Mouse (Mus musculus) kidney, postnatal 14 days (tissue): Measurements from ENCODE around the gene Brinp2.

Experiments used
- DNase-seq: peaks from one replicate; pipeline ENCODE4 v3.0.0; 2022; ENCODE audit warnings: mixed read lengths

Brinp2 gene

DNA sequence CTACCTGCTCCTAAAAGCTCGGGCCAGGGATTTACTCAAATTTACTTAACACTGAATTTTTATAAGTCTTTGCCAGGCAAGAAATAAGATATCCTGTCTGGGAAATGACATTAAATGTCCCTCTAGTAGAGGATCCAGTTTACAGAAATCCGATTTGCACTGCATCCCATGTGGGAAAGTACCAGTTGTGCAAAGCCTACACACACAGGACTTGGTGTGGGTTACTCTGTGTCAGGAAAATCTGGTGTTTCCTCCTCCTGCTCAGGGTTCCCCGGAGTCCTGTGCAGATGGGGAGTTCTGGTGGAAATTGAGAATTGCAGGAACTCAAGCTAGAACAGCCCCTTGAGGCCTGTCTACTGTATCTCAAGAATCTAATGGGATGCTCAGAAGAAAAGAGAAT lies 70.9 kb downstream of the Brinp2 start:
- DNase-seq, result no peak

DNA sequence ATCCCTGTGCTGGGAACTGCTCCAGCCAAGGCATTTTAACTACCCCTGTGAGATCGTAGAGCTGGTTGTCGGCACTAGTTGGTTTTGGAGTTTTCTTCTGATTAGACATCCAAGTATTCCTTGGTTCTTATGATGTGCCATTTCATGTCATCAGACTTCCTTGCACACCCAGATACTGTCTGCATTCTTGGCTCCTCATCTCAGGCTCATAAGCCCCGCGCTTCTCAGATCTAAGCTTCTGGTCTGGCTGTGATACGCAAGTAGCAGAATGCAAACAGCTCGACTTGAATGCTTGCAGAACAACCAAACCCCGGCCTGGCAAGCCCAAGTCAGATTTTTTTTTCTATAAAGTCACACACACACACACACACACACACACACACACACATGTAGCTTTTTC lies 72.3 kb downstream of the Brinp2 start:
- DNase-seq, result no peak

DNA sequence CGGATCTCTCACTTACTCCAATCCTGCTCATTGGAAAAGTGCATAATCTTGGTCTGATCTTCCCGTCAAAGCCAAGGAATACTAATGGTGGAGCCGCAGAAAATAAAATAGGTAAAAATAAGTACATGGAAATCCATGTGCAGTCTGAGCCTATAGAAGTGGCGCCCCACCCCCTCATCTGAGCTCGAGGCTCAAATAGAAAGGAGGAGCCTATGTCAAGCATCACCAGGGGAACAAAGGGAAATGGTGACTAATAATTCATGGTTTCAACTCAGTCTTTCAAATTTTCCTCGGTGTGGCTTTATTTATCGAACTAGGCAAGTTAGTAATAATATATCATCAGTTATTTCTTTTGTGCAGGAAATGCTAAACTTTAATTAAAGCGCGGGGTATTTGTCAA lies 84.1 kb downstream of the Brinp2 start:
- no peak for DNase-seq

DNA sequence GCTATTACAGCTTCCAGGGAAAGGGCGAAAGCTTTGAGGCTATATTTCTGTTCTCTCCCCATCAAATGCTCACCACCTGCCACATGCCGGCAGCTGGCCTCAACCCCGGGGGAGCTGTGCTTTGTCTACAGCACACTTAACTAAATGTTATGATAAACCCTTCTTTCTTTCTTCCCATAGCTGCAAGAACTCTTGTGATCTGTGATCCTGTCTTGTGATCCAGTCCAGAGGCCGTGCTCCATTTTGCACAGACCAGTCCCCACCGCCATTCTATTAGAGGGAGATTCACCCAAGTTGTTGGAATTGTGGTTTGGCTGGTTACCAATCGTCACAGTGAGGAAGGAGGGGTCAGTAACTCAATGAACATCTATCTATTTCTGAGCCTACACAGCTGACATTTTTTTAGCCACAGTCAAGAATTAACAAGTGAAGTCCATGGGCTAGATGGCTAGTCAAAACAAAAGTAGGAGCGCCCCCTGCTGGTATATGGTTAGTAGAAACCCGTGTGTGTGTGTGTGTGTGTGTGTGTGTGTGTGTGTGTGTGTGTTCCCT lies 89.0 kb downstream of the Brinp2 start:
- peak; percentile 38 for DNase-seq

DNA sequence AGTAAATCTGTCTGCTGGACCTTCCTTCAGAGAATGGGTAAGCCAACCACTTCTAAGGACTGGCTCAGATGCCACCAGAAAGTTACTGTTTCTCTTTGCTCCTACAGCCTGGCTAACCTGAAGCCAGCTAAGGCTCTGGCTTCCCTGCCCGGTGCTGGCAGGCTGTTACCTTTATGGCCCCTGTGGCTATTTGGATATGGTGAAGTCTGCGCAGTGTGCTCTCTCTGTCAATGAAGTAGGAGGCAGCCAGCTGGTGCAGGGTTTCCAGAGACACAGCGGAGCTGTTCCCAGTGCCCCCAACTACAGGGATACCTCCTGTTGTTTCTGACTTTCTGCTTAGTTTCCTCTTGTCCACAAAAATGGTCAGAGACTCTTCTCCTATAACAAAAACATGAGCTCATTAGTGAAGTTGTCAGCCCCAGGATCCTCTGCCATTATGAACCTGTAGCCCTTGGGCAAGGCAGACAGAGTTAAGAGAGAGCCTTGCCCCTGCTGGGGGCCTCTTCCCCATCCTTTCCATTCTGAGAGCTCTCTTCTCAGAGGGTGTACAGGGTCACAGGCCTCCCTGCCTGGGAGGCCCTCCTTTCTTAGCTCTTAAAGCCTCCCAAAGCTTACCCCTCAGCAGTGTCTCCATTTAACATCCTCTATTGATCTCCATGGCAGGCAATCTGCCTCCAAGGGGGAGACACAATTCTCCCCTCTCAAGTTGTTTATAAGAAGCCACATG lies 89.7 kb downstream of the Brinp2 start:
- no peak for DNase-seq

DNA sequence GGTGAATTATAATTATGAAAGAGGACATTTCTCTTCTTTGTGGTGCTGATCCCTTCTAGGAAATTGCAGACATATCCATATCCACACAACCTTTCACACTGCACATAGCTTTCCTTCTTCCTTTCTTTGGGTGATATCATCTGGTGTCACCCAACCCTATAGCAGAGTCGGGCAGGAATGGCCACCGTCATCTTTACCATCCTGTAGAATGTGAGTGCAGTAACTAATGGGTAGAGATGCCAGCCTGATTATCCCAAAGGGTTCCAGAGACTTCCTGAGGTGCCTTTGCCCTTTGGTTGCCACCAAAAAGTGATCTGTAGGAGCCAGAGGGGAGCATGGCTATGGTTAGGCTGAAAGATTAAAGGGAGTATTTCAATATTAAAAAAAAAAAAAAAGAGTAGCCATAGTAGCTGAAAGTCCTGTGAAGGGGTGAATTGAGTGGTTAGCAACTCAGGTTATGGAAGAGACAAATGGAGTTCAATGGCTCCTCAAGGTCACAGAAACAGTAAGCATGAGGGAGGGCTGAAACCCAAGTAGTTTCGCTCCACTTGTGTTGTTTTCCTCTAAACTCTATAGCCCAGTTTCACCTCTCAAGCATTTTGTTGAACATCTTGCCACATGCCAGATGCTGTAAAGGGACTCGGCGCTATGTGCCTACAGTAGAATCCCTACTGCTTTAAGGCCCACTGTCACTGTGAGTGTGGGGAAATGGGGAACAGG lies 96.5 kb downstream of the Brinp2 start:
- no peak for DNase-seq

DNA sequence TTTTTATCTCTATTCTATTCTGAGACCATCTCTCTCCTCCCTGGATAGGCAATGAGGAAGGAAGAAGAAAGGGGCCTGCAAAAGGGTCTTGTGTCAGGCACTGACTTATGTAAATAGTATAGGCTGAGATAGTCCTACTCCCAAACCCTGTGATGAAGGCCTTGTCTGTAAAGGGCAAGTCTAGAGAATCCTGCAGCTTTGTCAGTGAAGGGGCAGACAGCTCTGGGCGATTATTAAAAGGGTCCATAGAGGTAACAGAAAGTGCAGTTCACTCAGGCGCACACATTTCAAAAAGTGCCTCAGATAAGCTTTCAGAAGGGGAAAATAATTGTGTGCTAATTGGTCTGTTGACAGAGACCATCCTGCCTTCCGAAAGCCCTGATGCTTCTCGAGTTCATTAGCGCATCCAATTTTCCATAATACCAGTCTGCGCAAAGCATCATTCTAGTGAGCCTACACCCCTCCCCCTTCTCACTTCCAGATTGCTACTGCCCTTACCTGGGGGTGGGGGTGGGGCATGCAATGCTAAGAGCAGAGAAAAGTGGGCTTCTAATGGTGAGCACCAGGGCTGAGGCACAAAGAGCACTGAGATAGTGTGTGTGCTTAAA lies 97.3 kb downstream of the Brinp2 start:
- no peak for DNase-seq

DNA sequence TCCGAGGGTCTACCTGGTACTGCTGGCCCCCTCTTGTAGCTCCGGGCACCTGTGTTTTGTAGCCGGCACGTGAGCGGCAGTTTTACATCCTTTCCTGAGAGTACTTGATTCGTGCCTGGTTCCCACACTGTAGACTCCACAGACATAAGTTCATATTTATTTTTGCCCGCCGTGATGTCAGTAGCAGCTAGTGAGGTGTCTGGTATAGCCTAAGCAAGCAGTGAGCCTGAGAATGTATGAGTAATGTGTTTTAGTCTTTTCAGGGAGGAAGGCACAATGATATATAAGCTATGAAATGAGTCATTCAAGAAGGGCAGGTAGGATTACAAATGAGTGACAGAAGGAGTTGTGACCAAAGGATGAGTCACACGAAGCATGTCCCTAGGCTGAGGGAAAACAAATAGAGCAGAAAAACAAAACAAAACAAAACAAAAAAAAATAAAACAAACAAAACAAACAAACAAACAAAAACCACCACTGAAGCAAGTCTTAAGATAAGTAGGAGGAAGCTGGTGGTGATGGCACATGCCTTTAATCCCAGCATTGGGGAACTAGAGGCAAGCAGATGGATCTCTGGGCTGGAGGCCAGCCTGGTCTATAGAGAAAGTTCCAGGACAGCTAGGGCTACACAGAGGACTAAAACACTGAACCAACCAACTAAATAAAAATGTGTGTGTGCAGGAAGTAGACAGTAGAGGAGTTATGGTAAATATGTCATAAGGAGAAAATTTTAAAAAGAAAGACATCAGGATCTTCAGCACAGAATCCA lies 100.0 kb downstream of the Brinp2 start:
- DNase-seq, result no peak

DNA sequence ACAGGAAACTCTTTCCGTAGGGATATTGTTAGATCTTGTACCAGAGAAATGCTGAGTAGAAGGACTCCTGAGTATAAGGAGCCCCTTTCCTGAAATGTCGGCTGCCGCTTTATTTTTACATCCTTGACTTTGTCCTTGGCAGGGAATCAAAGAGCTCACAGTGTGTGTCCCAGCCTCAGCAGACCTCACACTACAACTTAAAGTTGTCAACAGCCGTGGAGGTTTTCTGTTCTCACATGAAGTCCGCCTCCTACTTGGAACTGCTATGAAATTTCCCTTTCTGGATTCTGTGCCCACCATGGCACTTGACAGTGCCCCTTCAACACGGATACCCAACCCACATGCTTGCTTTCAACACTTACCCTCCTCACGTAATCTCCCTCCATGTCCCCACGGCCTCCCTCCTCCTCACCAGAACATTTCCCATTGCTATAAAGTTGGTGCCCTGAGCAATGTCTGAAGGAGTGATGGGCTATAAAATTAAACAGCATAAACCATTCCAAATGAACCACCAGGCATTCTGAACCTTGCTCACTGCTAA lies 103.4 kb downstream of the Brinp2 start:
- DNase-seq, result no peak

DNA sequence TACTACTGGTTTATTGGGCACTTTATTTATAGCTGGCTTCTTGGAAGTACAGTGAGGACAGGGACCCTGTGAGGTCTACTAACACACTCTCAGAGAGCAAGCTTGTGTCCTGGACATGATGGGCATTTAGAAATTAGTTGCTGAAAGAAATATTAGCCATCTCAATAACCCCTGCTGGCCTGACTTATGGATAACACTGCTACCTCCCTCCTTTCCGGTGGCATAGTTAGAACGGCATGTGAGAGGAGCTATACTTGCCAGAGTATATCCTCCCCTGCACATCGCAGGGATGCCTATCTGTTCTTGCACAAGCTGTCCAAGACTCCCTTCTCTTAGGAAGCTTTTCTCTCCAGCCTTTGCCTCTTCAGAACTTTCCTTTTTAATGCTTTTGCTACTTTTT lies 107.9 kb downstream of the Brinp2 start:
- DNase-seq, result no peak

DNA sequence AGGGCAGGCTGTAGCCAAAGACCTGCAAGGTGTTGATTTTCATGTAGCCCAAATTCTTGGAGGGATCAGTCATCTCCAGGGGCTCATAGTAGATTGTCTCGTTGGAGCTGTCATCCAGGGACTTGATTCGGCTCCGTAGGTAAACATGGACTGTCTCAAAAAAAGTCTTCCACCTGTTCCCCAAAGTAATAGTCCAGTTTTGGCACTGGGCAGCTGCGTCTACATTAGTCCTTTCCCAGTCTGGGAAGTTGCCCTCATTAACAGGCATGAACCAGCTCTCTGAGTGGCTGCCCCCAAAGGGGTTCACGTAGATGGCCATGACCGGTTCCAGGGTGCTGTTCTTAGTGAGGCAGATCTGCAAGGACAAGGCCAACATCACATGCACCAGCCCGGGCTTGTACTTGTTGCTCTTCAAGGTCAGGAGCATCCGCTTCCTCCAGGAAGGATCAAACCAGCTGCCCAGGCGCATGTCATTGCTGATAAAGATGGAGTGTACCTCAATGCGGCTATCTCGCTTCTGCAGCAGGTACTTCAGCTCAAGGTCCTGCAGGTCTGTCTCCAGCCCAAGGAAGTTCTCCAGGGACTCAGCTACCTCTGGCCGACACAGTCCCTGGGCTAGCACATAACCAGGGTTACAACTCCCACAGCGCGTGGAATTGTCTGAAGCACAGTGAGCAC lies 109.5 kb downstream of the Brinp2 start:
- DNase-seq, result no peak

DNA sequence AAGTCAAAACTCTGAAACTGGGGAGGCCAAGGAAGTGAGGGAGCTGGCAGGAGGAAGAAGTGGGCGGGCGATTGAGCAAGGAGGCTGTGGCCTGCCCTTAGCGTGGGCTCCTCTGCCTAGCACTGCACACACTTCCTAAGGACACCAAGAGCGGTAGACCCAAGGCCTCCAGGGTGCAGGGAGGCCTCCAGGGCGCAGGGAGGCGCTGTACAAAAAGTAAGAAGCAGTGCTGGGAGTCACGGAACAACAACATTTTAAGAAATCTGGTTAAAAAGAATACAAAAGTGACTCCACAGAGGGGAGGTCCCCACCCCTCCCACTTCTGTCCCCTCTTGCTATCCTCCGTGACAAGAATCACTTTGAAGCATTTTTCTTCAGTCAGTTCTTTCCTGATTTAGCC lies 110.6 kb downstream of the Brinp2 start:
- DNase-seq, result no peak

DNA sequence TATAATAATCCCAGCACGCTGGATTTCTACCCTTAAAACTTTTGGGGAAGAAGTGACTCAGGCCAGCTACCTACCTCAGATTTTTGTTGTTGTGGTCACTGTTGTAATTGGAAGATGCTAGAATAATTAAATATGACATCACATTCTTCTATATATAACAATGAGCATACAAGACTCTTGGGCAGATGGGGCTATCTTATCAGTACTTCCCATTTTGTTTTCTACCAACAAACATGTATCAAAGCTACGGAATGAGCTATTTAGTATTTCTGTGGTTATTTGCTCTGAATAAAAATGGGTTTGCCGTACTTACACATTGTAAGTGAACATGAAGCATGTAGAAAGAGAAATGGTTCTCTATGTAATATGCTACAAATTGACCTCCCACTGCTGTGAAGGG lies 112.1 kb downstream of the Brinp2 start:
- no peak for DNase-seq

DNA sequence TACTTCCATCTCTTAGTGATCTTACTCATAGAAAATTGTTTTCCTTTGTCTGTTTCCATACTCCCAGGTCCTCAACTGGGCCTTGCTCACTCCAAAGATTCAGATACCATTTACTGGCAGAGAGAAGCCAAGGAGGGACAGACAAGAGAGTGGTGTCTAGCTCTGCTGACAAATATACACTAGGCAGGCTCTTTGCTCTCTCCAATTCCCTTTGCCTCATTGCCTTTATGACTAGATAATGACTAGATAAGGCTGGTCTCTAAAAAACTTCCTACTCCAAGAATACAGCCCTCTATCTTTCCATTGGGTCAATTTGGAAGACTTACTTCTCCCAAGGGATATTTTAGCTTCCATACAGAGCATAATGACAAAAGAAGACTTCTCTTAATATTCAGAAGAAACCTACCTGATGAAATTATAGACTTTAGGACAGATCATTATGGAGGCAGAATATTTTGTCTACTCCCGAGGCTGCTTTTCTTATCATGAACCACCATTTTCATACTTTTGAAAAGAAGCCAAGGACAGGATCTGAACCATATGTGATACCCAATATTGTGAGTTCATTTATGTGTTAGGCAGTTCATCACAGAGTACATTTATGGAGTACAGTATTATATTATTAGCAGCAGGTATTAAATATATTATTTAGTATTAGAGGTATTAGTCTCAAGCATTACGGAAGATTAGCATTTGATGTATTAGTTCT lies 114.1 kb downstream of the Brinp2 start:
- no peak for DNase-seq

DNA sequence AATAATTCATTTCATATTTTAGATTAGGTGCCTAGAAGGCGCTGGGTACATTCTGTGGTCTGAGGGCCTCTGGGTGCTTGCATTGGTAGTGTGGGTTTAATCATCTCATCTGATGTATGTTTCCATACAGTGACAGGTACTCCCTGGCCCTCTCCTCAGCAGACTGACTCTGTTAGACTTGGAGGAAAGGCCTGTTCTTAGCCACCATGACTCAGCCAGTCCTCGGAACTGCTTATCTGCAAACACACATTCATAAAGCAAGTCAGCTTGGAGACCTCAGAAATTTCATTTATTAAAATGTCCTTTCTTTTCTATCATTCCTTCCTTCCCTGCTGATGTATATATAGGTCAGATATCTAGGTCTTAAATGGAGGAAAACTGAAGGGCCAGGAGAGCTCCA lies 116.3 kb downstream of the Brinp2 start:
- no peak for DNase-seq

DNA sequence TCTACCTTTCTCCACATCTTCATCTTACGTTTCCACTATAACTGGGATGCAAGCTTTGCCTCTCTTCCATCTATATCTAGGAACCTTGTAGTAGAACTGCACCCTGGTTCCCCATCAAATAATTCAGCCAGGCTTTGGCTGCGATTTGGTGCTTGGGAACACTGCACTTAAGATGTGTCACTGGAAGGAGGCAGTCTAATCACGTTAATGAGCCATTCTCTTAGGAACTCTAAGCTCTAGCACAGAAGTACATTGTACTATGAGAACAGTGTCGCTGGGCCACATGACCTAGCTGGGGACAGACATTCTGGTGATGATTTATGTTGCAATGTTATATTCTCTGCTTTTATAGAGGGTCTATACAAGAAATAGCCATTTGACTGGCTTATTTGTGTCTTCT lies 117.4 kb downstream of the Brinp2 start:
- DNase-seq, result no peak

DNA sequence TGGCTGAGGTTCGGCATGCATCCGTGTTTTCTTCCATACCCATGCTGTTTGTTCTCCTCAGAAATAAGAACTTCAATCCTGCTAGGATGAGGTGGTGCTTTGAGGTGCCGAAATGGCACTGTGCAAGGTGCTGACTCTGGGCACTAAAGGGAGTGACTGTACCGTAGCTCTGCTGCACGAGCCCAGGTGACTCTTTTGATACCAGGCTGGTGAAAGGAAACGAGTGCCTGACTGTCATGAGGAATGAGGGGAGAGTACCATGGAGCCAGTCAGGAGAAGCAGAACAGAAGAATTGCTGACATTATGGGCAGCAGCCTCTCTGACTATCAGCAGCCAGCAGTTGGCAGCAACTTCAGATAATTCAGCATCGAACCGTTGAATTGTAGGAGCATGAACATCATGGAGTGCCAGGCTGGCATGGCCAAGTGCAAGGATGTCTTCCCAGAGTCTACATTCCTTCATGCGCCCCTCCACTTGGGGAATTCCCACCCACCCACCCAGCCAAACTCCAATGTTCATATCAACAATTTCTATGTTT lies 127.4 kb downstream of the Brinp2 start:
- DNase-seq, result no peak

DNA sequence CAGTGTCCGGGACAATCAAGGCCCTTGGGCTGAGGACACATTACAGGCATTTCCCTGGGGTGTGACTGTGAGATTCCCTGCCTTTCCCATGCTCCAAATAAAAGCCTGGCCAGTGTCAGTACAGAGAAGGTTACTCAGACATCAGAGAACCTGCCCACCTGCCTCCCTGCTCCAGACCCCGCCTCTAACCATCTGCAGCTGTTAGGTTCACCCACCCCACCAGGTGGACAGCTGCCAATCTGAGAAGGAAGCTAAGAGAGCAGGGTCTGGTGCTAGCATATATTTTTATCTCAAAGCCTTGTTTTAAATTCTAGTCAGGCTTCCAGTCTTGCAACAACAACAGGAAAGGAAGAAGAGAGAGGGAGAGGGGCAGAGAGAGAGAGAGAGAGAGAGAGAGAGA lies 128.9 kb downstream of the Brinp2 start:
- DNase-seq, result no peak

DNA sequence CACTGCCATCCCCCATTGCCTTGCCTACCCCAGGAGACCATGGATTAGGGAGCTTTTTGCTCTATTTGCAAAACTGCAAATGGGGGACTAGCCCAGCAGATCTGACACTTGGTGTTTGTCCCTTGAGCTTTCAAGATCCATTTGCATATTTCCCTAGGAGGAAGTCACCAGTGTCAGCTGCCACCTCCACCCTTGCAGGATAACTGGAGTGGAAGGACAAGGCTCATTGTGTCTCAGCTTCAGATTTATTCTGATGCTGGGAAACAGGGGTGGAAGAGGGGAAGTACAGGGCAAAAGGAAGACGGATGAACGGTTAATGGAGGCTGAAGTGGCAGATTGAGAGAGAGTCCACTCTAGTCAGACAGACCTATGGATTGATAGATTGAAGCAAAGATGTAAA lies 129.4 kb downstream of the Brinp2 start:
- DNase-seq, result no peak

DNA sequence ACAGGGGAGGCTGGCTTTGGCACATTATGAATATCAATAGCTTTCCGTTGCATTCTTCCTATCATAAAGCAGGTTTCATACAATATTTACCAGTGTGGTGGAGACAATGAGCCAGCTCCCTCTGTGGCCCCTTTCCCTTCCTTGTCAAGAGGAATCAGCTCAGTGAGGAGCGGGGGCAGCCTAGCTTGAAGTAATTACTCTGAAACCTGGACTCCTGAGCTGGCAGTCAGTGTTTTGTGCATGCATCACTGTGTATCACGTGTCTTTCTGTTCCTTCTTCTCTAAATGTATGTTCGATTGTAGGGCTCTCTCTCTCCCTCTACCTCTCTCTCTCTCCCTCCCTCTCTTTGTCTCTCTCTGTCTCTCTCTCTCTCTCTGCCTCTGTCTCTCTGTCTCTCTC lies 135.1 kb downstream of the Brinp2 start:
- no peak for DNase-seq

DNA sequence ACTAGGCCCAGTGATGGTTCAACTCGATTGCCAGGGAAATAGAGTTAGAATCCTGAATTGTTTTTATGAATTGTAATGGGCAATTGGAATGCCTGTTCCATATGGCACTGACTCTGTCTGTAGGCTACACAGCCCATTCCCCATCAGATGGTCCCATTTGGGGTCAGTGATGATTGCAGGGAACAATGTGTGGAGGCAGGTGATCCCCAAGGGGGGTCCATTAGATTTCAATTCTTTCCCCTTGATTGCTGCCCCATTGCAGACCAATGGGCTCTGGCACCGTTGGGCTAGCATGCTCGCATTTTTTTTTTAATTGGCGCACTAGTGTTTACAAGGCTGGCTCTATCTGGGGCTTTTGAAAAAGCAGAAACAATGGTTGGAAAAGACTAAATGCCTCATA lies 136.0 kb downstream of the Brinp2 start:
- DNase-seq, result no peak
